Mouse (Mus musculus): ENCODE measurements around the gene Chl1.
A peak's percentile ranks its signal among the peaks of the same experiment; 100 is the strongest.

Chl1 gene

GRCm38 (mm10) chr6:103510392-103511289, at the start of gene Chl1:
Gene Chl1 (plus strand): TSS chr6:103510586.
- DNase-seq: peak; percentile 81 to 83

- DNase-seq: no peak
Measured at GRCm38 (mm10) chr6:103465479-103466080, 44.8 kb upstream of the Chl1 start.

GRCm38 (mm10) chr6:103473316-103473715, 37.1 kb upstream of the Chl1 start:
- no peak for DNase-seq

- no peak for DNase-seq
Measured at GRCm38 (mm10) chr6:103487199-103487598, 23.2 kb upstream of the Chl1 start.

GRCm38 (mm10) chr6:103498404-103498803, 12.0 kb upstream of the Chl1 start:
- no peak for DNase-seq

GRCm38 (mm10) chr6:103504065-103504464, 6.3 kb upstream of the Chl1 start:
- no peak for DNase-seq

- DNase-seq: peak; percentile 40 to 56
Measured at GRCm38 (mm10) chr6:103507751-103508575, 2.4 kb upstream of the Chl1 start.

- no peak for DNase-seq
Measured at GRCm38 (mm10) chr6:103509596-103509995, 790 bp upstream of the Chl1 start.

- peak; percentile 78 to 79 for DNase-seq
Measured at GRCm38 (mm10) chr6:103511290-103511971, 1.0 kb downstream of the Chl1 start.

GRCm38 (mm10) chr6:103511972-103512565, 1.7 kb downstream of the Chl1 start:
- peak; percentile 92 to 93 for DNase-seq

GRCm38 (mm10) chr6:103512911-103513321, 2.5 kb downstream of the Chl1 start:
- DNase-seq: peak; percentile 58 to 65

GRCm38 (mm10) chr6:103513621-103514241, 3.3 kb downstream of the Chl1 start:
- peak in 1 of 2 experiments; percentile 47 for DNase-seq

GRCm38 (mm10) chr6:103514346-103514745, 4.0 kb downstream of the Chl1 start:
- no peak for DNase-seq

GRCm38 (mm10) chr6:103514756-103515155, 4.4 kb downstream of the Chl1 start:
- no peak for DNase-seq

- peak; percentile 46 to 57 for DNase-seq
Measured at GRCm38 (mm10) chr6:103519596-103519995, 9.2 kb downstream of the Chl1 start.

GRCm38 (mm10) chr6:103525326-103526024, 15.1 kb downstream of the Chl1 start:
- DNase-seq: no peak

- no peak for DNase-seq
Measured at GRCm38 (mm10) chr6:103526945-103527777, 16.8 kb downstream of the Chl1 start.

- DNase-seq: no peak
Measured at GRCm38 (mm10) chr6:103533048-103533447, 22.7 kb downstream of the Chl1 start.

GRCm38 (mm10) chr6:103534027-103534426, 23.6 kb downstream of the Chl1 start:
- no peak for DNase-seq

GRCm38 (mm10) chr6:103542576-103542975, 32.2 kb downstream of the Chl1 start:
- DNase-seq: no peak
